Mouse (Mus musculus): ENCODE measurements at regions not wholly inside any gene's neighbourhood (a gene's known extent, or its start where the extent isn't known, plus 50 kb on each side); places are given as distances from the start of the nearest gene placed in this dataset.

DNA sequence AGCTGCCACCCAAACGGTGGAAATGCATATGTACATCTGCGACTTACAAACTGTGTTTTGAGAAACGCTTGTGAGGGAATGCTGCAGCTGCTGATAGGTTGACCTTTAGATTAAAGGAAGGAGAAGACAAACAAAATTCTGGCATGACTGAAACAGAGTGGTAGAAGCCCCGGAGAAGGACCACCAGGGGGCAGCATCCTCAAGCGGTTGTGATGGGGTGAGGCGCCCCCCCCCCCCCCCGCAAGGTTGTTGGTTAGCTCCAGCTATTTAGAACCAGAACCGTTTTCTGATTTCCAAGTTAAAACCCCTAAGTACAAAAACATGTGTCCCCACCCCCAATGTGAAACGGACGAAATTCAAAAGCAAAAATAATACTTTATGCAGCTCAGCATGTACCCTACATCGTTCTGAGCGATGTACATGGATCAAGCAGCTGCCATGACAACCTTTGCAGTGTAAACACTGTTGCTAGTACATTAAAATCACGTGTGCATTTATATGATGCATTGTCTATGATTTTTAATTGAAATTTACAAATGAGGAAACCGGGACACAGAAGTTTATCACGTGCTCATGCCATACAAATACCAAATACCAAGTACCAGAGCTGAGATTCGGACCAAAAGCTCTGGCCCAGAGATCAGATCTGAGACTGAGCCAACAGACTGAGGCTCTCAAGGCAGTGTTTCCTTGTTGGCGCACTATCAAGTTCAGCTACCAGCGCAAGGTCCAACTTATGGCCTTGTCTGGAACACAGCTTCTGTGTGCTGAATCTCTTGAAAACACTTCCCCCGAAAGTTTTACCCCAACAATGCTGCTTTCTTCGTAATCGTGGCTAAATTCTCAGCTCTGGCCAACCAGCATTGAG lies 100.0 kb upstream of the Ifngr1 start:
- H3K4me3 ChIP-seq (replicated peaks; ENCODE audit: low read length) = no peak overlapping the region
- no peak overlapping the region for H3K4me2 ChIP-seq (replicated peaks; ENCODE audit: low read depth, low read length, severe bottlenecking)
- H3K27me3 ChIP-seq (ENCODE audit: control insufficient read depth, insufficient read depth, low read length) = no peaks in the 10 kb centered on the region
- H3K9me3 ChIP-seq (ENCODE audit: control insufficient read depth, low read length) = no peaks in the 10 kb centered on the region
- no peaks in the 10 kb centered on the region for H3K36me3 ChIP-seq (ENCODE audit: control insufficient read depth, insufficient read depth, low read length)
- no peaks in the 10 kb centered on the region for H3K4me1 ChIP-seq (ENCODE audit: control insufficient read depth, insufficient read depth, low read length)
- no peak overlapping the region for H3K9ac ChIP-seq (ENCODE audit: low read depth, low read length, severe bottlenecking)
- no peak overlapping the region for H3K27ac ChIP-seq (replicated peaks; ENCODE audit: low read depth, low read length)
- ATAC-seq (ENCODE audit: low FRiP score, low read depth) (no peak), DNase-seq (ENCODE audit: low spot score) (peak; percentile 54)
- TF ChIP-seq POLR2A (IDR thresholded peaks at IDR 0.05; ENCODE audit: borderline replicate concordance, extremely low read depth, insufficient read depth, insufficient read length) = no peak
- 65% methylated on average over 20 of the region's 21 CpGs for WGBS

DNA sequence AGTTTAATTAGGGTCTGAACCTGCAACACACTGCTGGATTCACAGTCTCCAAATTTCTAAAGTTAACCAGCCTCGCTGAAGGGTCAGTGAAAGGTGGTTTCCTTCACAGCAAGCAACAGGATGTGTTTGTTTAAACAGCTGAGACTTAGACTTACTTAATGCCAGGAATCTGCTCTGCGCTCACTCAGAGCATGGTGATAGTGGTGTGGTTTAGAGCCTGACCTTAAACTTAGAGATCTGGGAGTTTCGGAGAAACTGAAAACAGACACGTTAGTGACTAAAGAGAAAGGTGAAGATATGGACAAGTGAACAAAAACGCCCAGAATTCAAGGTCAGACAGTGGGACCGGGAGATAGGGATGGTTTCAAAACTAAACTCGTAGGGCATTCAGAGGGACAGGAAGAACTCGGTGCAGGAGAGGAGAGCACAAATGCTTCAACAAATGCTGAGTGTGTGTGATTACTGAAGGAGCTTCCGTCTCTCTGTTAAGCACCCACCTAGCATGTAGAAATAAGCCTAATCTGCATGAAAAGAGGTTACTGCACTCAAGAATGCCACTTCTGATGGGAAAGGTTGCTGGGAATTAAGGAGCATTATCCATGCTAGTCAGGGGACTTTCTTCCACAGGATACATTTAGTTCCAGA lies 97.2 kb upstream of the Ifngr1 start:
- no peak overlapping the region for H3K4me3 ChIP-seq (replicated peaks; ENCODE audit: low read length)
- no peak overlapping the region for H3K4me2 ChIP-seq (replicated peaks; ENCODE audit: low read depth, low read length, severe bottlenecking)
- no peaks in the 10 kb centered on the region for H3K9me3 ChIP-seq (ENCODE audit: control insufficient read depth, low read length)
- WGBS = 31% methylated on average over 9 of the region's 9 CpGs
- H3K36me3 ChIP-seq (ENCODE audit: control insufficient read depth, insufficient read depth, low read length) = no peaks in the 10 kb centered on the region
- DNase-seq (ENCODE audit: low spot score) (no peak), ATAC-seq (ENCODE audit: low FRiP score, low read depth) (no peak)
- H3K27ac ChIP-seq (replicated peaks; ENCODE audit: low read depth, low read length) = no peak overlapping the region
- no peak overlapping the region for H3K9ac ChIP-seq (ENCODE audit: low read depth, low read length, severe bottlenecking)
- no peaks in the 10 kb centered on the region for H3K27me3 ChIP-seq (ENCODE audit: control insufficient read depth, insufficient read depth, low read length)
- TF ChIP-seq POLR2A (IDR thresholded peaks at IDR 0.05; ENCODE audit: borderline replicate concordance, extremely low read depth, insufficient read depth, insufficient read length) = no peak
- no peaks in the 10 kb centered on the region for H3K4me1 ChIP-seq (ENCODE audit: control insufficient read depth, insufficient read depth, low read length)

- no peaks in the 10 kb centered on the region for H3K27me3 ChIP-seq (ENCODE audit: control insufficient read depth, insufficient read depth, low read length)
- WGBS = 82% methylated on average over 4 of the region's 4 CpGs
- H3K4me3 ChIP-seq (replicated peaks; ENCODE audit: low read length) = no peak overlapping the region
- no peak for DNase-seq (ENCODE audit: low spot score)
- H3K27ac ChIP-seq (replicated peaks; ENCODE audit: low read depth, low read length) = no peak overlapping the region
- no peak for ATAC-seq (ENCODE audit: low FRiP score, low read depth)
- no peaks in the 10 kb centered on the region for H3K4me1 ChIP-seq (ENCODE audit: control insufficient read depth, insufficient read depth, low read length)
- H3K9ac ChIP-seq (ENCODE audit: low read depth, low read length, severe bottlenecking) = no peak overlapping the region
- H3K36me3 ChIP-seq (ENCODE audit: control insufficient read depth, insufficient read depth, low read length) = no peaks in the 10 kb centered on the region
- H3K4me2 ChIP-seq (replicated peaks; ENCODE audit: low read depth, low read length, severe bottlenecking) = no peak overlapping the region
- TF ChIP-seq POLR2A (IDR thresholded peaks at IDR 0.05; ENCODE audit: borderline replicate concordance, extremely low read depth, insufficient read depth, insufficient read length) = no peak
- H3K9me3 ChIP-seq (ENCODE audit: control insufficient read depth, low read length) = no peaks in the 10 kb centered on the region
Measured at GRCm38 (mm10) chr10:19498112-19498511, 93.6 kb upstream of the Ifngr1 start.

- Histone ChIP-seq H3K4me2 (replicated peaks; ENCODE audit: low read depth, low read length, severe bottlenecking) (no peak overlapping the region), H3K27me3 (ENCODE audit: control insufficient read depth, insufficient read depth, low read length) (no peaks in the 10 kb centered on the region)
- 81% methylated on average over 4 of the region's 4 CpGs for WGBS
Measured at GRCm38 (mm10) chr10:19502874-19503273, 88.9 kb upstream of the Ifngr1 start.

GRCm38 (mm10) chr10:19503846-19504765 lies 87.6 kb upstream of the Ifngr1 start:
- no peak for TF ChIP-seq POLR2A (IDR thresholded peaks at IDR 0.05; ENCODE audit: borderline replicate concordance, extremely low read depth, insufficient read depth, insufficient read length)
- no peaks in the 10 kb centered on the region for H3K4me1 ChIP-seq (ENCODE audit: control insufficient read depth, insufficient read depth, low read length)
- no peak overlapping the region for H3K4me3 ChIP-seq (replicated peaks; ENCODE audit: low read length)
- DNase-seq (ENCODE audit: low spot score) = no peak
- ATAC-seq (ENCODE audit: low FRiP score, low read depth) = no peak
- no peaks in the 10 kb centered on the region for H3K9me3 ChIP-seq (ENCODE audit: control insufficient read depth, low read length)
- no peak overlapping the region for H3K9ac ChIP-seq (ENCODE audit: low read depth, low read length, severe bottlenecking)
- 53% methylated on average over 8 of the region's 8 CpGs for WGBS
- H3K4me2 ChIP-seq (replicated peaks; ENCODE audit: low read depth, low read length, severe bottlenecking) = no peak overlapping the region
- no peak overlapping the region for H3K27ac ChIP-seq (replicated peaks; ENCODE audit: low read depth, low read length)
- no peaks in the 10 kb centered on the region for H3K36me3 ChIP-seq (ENCODE audit: control insufficient read depth, insufficient read depth, low read length)
- no peaks in the 10 kb centered on the region for H3K27me3 ChIP-seq (ENCODE audit: control insufficient read depth, insufficient read depth, low read length)

More at GRCm38 (mm10) chr10:19502874-19503273, 88.9 kb upstream of the Ifngr1 start:
- H3K9me3 ChIP-seq (ENCODE audit: control insufficient read depth, low read length) = no peaks in the 10 kb centered on the region
- no peaks in the 10 kb centered on the region for H3K36me3 ChIP-seq (ENCODE audit: control insufficient read depth, insufficient read depth, low read length)
- no peak overlapping the region for H3K9ac ChIP-seq (ENCODE audit: low read depth, low read length, severe bottlenecking)
- no peak overlapping the region for H3K27ac ChIP-seq (replicated peaks; ENCODE audit: low read depth, low read length)
- ATAC-seq (ENCODE audit: low FRiP score, low read depth) (no peak), DNase-seq (ENCODE audit: low spot score) (no peak)
- no peak overlapping the region for H3K4me3 ChIP-seq (replicated peaks; ENCODE audit: low read length)
- H3K4me1 ChIP-seq (ENCODE audit: control insufficient read depth, insufficient read depth, low read length) = no peaks in the 10 kb centered on the region
- no peak for TF ChIP-seq POLR2A (IDR thresholded peaks at IDR 0.05; ENCODE audit: borderline replicate concordance, extremely low read depth, insufficient read depth, insufficient read length)

All from limb, embryonic 14.5 days (tissue).